Mouse (Mus musculus) CH12.LX (cell line): ENCODE data around the gene Ank2.

Experiments
- CHD2 ChIP-seq: IDR thresholded peaks from 2 replicates; pipeline ENCODE4 v1.6.1; 2011; ENCODE audit warnings: low read length, improper control_type of control experiment
- CTCF ChIP-seq, 2 experiments: IDR thresholded peaks in 1 of 2; conservative IDR thresholded peaks in 1 of 2; 2 replicates each; pipeline ENCODE4 v1.5.1; 2011 to 2012; ENCODE audit warnings: low read depth in 2 of 2, low read length in 2 of 2, improper control_type of control experiment in 1 of 2, inconsistent platforms in 1 of 2, mild to moderate bottlenecking in 1 of 2, moderate library complexity in 1 of 2
- EP300 ChIP-seq: IDR thresholded peaks from 2 replicates; pipeline ENCODE4 v1.6.1; 2011; ENCODE audit warnings: low read length, improper control_type of control experiment
- GABPA ChIP-seq: IDR thresholded peaks from 2 replicates; pipeline ENCODE4 v1.6.1; 2012; ENCODE audit warnings: low read depth, low read length, improper control_type of control experiment, inconsistent platforms; ENCODE audit not compliant: insufficient replicate concordance
- HCFC1 ChIP-seq: IDR thresholded peaks from 2 replicates; pipeline ENCODE4 v1.6.1; 2012; ENCODE audit warnings: low read depth, mild to moderate bottlenecking, inconsistent platforms, low read length, improper control_type of control experiment
- KAT2A ChIP-seq: IDR thresholded peaks from 2 replicates; pipeline ENCODE4 v1.6.1; 2012; ENCODE audit warnings: low read length, improper control_type of control experiment, inconsistent platforms; ENCODE audit not compliant: insufficient replicate concordance
- MAFK ChIP-seq: IDR thresholded peaks from 2 replicates; pipeline ENCODE4 v1.6.1; 2011; ENCODE audit warnings: low read length, improper control_type of control experiment; ENCODE audit not compliant: insufficient replicate concordance
- MEF2A ChIP-seq: IDR thresholded peaks from 2 replicates; pipeline ENCODE4 v1.6.1; 2014; ENCODE audit warnings: low read depth, mild to moderate bottlenecking, inconsistent platforms, low read length, improper control_type of control experiment, borderline replicate concordance
- NELFE ChIP-seq: IDR thresholded peaks from 2 replicates; pipeline ENCODE4 v1.6.1; 2011; ENCODE audit warnings: low read depth, low read length, improper control_type of control experiment
- NRF1 ChIP-seq: IDR thresholded peaks from 2 replicates; pipeline ENCODE4 v1.6.1; 2014; ENCODE audit warnings: low read depth, mild to moderate bottlenecking, inconsistent platforms, low read length, improper control_type of control experiment, moderate library complexity
- POLR2A ChIP-seq: IDR thresholded peaks from 2 replicates; pipeline ENCODE4 v1.6.1; 2011; ENCODE audit warnings: low read depth, mild to moderate bottlenecking, improper control_type of control experiment, low read length
- SIN3A ChIP-seq: IDR thresholded peaks from 2 replicates; pipeline ENCODE4 v1.6.1; 2012; ENCODE audit warnings: low read length, improper control_type of control experiment, inconsistent platforms

DNA sequence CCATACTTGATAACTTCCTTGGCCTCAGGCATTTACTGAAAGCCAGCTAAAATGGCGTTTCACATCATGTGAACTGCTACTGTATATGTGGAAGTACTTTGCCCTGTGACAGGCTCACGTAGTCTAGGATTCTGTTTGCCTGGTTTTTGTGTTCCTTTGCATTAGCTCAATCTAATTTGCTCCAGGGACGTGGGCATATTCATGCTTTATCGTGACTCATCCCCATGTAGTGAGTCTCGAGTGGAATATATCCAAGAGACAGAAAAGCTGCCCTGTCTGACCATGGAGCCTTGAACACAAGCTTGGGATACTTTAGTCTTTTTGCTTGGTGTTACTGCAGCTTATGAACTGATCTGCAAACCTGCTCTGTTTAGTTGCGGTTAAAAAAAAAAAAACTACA is 483.6 kb downstream of the Ank2 start:
- TF ChIP-seq POLR2A (no peak), HCFC1 (no peak), CTCF (conservative IDR thresholded peaks at IDR 0.05 in 1 of 2, IDR thresholded peaks at IDR 0.05 in 1 of 2; ENCODE audit: low read depth in 2 of 2, low read length in 2 of 2) (no peak), MAFK (no peak), CHD2 (no peak), KAT2A (no peak), NRF1 (no peak), EP300 (no peak), NELFE (no peak), GABPA (no peak), SIN3A (no peak), MEF2A (no peak)
